Mouse (Mus musculus) small intestine, adult 2 months (tissue): Measurements from ENCODE around the gene Ccdc186. TPM values are rescaled to one million over a fixed set of nuclear protein-coding genes. Genes with fewer than 3 reads are reported as not detected.

Source experiments
- H3K27ac ChIP-seq: fragments of 200-500 bp; 2 replicates; pipeline ENCODE4 v1.5.1; 2012; ENCODE audit warnings: low read depth, low read length, control low read depth, inconsistent platforms; ENCODE audit not compliant: insufficient read depth
- H3K27me3 ChIP-seq: fragments of 200-500 bp; 2 replicates; pipeline ENCODE4 v1.6.1; 2012; ENCODE audit warnings: mild to moderate bottlenecking, moderate library complexity, low read length, inconsistent platforms; ENCODE audit not compliant: control insufficient read depth, insufficient read depth
- H3K36me3 ChIP-seq: fragments of 200-500 bp; 2 replicates; pipeline ENCODE4 v1.6.1; 2012; ENCODE audit warnings: mild to moderate bottlenecking, low read length, control low read depth, inconsistent platforms; ENCODE audit not compliant: control insufficient read depth, insufficient read depth
- H3K4me1 ChIP-seq: fragments of 200-500 bp; 2 replicates; pipeline ENCODE4 v1.6.1; 2012; ENCODE audit warnings: low read length, inconsistent platforms, mixed read lengths; ENCODE audit not compliant: control insufficient read depth, insufficient read depth, insufficient read length
- H3K4me3 ChIP-seq: fragments of 200-500 bp; 2 replicates; pipeline ENCODE4 v1.5.1; 2012; ENCODE audit warnings: low read depth, mild to moderate bottlenecking, control low read depth, inconsistent platforms, low read length, moderate library complexity
- CTCF ChIP-seq: fragments of 200-500 bp; IDR thresholded peaks from 2 replicates; pipeline ENCODE4 v1.5.1; 2012; ENCODE audit warnings: low read depth, mild to moderate bottlenecking, control low read depth, inconsistent platforms, low read length, moderate library complexity, mixed read lengths; ENCODE audit not compliant: insufficient replicate concordance, insufficient read length; ENCODE audit errors: extremely low read depth
- POLR2A ChIP-seq: fragments of 200-500 bp; IDR thresholded peaks from 2 replicates; pipeline ENCODE4 v1.6.1; 2012; ENCODE audit warnings: low read depth, mild to moderate bottlenecking, control low read depth, inconsistent platforms, low read length, moderate library complexity
- WGBS: fragments of 180-500 bp; shearing (Covaris S2); methylation state at CpG from one replicate; pipeline ENCODE4 v1.1.7; 2018; 5-methylcytosine and 5-hydroxymethylcytosine counted together
- polyA plus RNA-seq: library from polyadenylated mRNA; depleted of rRNA; stranded (reverse); fragments of >200 nt; gene quantifications from 2 replicates; pipeline ENCODE4 v1.2.3, GENCODE M21; 2012

Ccdc186 gene
- polyA plus RNA-seq, 1 experiment, result 3.4 TPM

DNA sequence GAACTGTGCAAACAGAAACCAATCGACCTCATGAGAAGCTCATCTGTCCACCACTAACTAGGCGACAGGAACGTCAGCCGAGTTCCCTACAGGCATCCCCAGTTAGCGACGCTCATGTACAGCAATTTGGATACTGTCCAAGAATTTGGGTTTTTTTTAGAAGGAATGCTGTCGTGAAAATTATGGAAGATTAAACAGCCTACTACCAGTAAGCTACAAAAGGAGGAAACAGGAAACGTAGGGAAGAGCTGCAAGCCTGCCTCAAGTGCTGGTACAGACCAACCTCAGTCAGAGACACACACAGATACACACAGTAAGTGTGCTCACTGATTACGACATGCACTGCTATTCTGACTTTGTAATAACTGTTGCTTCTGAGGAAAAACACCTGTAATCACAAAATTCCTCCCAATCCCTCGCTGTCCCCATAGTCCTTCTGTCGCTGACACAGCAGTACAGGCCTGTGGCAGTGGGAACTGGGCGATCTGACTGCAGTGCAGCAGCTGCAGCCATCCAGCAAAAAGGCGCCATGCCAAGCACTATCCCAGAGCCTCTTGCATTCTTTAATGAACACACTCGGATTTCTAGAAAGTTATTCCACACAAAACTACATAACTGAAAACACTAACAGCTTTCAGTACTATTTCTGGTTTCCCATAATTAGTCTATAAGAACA lies 4.0 kb downstream of the Ccdc186 start:
- H3K27me3 ChIP-seq, result no peaks in the 10 kb centered on the region
- peaks cover 26% of the 10 kb centered on the region; the same call in 1 of the 2 replicates for H3K4me1 ChIP-seq
- no peak overlapping the region for H3K4me3 ChIP-seq
- H3K27ac ChIP-seq, result peak overlapping the region; percentile 0; the same call in 1 of the 2 replicates
- no peak for TF ChIP-seq POLR2A
- TF ChIP-seq CTCF, result no peak
- 46% methylated on average over 14 of the region's 14 CpGs for WGBS
- peaks cover 6% of the 10 kb centered on the region for H3K36me3 ChIP-seq

DNA sequence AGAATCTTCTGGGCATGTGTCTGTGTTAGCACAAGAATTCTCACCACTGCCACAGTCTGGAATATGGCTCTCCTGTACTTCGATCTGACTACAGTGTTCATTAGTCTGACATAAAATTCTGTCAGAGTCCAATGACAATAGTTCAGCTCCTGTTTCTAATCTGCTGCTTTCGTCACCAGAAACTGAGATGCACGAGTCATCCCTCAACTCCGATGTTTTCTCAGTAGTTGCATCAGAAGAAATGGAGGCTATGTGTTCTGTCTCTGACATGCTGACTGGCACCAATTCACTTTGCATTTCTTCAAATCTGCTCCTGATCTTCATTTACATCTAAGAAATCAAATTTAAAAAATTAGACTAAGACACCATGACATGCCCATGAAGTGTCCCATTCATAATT lies 8.6 kb downstream of the Ccdc186 start:
- no peak overlapping the region for H3K4me3 ChIP-seq
- 67% methylated on average over 4 of the region's 4 CpGs for WGBS
- TF ChIP-seq CTCF (no peak), POLR2A (no peak)
- peaks cover 32% of the 10 kb centered on the region for H3K4me1 ChIP-seq
- peaks cover 23% of the 10 kb centered on the region for H3K36me3 ChIP-seq
- no peak overlapping the region for H3K27ac ChIP-seq
- H3K27me3 ChIP-seq, result no peaks in the 10 kb centered on the region

GRCm38 (mm10) chr19:56811590-56811989 lies 10.4 kb downstream of the Ccdc186 start:
- TF ChIP-seq POLR2A, result no peak
- peak; percentile 69; the same call in 1 of the 2 replicates for TF ChIP-seq CTCF
- WGBS, result 14% methylated on average over 9 of the region's 9 CpGs
- no peak overlapping the region for H3K4me3 ChIP-seq

GRCm38 (mm10) chr19:56810641-56811146 lies 11.3 kb downstream of the Ccdc186 start:
- peaks cover 18% of the 10 kb centered on the region for H3K4me1 ChIP-seq
- TF ChIP-seq CTCF, result no peak
- TF ChIP-seq POLR2A, result no peak
- H3K4me3 ChIP-seq, result no peak overlapping the region
- peaks cover 39% of the 10 kb centered on the region for H3K36me3 ChIP-seq
- peak overlapping the region; percentile 84 for H3K27ac ChIP-seq
- no peaks in the 10 kb centered on the region for H3K27me3 ChIP-seq

More at GRCm38 (mm10) chr19:56811590-56811989, 10.4 kb downstream of the Ccdc186 start:
- Histone ChIP-seq H3K36me3 (peaks cover 37% of the 10 kb centered on the region), H3K27ac (peak overlapping the region; percentile 28; the same call in 1 of the 2 replicates), H3K27me3 (no peaks in the 10 kb centered on the region), H3K4me1 (peaks cover 25% of the 10 kb centered on the region)

- Histone ChIP-seq H3K27ac (no peak overlapping the region), H3K27me3 (no peaks in the 10 kb centered on the region), H3K36me3 (peaks cover 46% of the 10 kb centered on the region), H3K4me3 (no peak overlapping the region), H3K4me1 (peaks cover 16% of the 10 kb centered on the region)
- TF ChIP-seq CTCF, result peak; percentile 55; the same call in 1 of the 2 replicates
- no peak for TF ChIP-seq POLR2A
- WGBS, result 77% methylated on average over 5 of the region's 5 CpGs
Observed at GRCm38 (mm10) chr19:56808771-56809170, 13.2 kb downstream of the Ccdc186 start.

GRCm38 (mm10) chr19:56807122-56807521 lies 14.9 kb downstream of the Ccdc186 start:
- Histone ChIP-seq H3K4me1 (peaks cover 12% of the 10 kb centered on the region), H3K27me3 (no peaks in the 10 kb centered on the region), H3K27ac (no peak overlapping the region), H3K36me3 (peaks cover 51% of the 10 kb centered on the region), H3K4me3 (no peak overlapping the region)
- TF ChIP-seq CTCF (no peak), POLR2A (no peak)
- 37% methylated on average over 5 of the region's 5 CpGs for WGBS

- TF ChIP-seq POLR2A (no peak), CTCF (no peak)
- peaks cover 3% of the 10 kb centered on the region for H3K4me1 ChIP-seq
- no peaks in the 10 kb centered on the region for H3K27me3 ChIP-seq
- H3K4me3 ChIP-seq, result no peak overlapping the region
- no peak overlapping the region for H3K27ac ChIP-seq
- 87% methylated on average over 2 of the region's 2 CpGs for WGBS
- peaks cover 64% of the 10 kb centered on the region for H3K36me3 ChIP-seq
Observed at GRCm38 (mm10) chr19:56805366-56805765, 16.6 kb downstream of the Ccdc186 start.
